Mouse (Mus musculus) small intestine, adult 2 months (tissue): ENCODE data around the gene Jagn1. TPM values are rescaled to one million over a fixed set of nuclear protein-coding genes. Genes with fewer than 3 reads are reported as not detected.

Experiments
- H3K27ac ChIP-seq: fragments of 200-500 bp; 2 replicates; pipeline ENCODE4 v1.5.1; 2012; ENCODE audit warnings: low read depth, low read length, control low read depth, inconsistent platforms; ENCODE audit not compliant: insufficient read depth
- H3K27me3 ChIP-seq: fragments of 200-500 bp; 2 replicates; pipeline ENCODE4 v1.6.1; 2012; ENCODE audit warnings: mild to moderate bottlenecking, moderate library complexity, low read length, inconsistent platforms; ENCODE audit not compliant: control insufficient read depth, insufficient read depth
- H3K36me3 ChIP-seq: fragments of 200-500 bp; 2 replicates; pipeline ENCODE4 v1.6.1; 2012; ENCODE audit warnings: mild to moderate bottlenecking, low read length, control low read depth, inconsistent platforms; ENCODE audit not compliant: control insufficient read depth, insufficient read depth
- H3K4me1 ChIP-seq: fragments of 200-500 bp; 2 replicates; pipeline ENCODE4 v1.6.1; 2012; ENCODE audit warnings: low read length, inconsistent platforms, mixed read lengths; ENCODE audit not compliant: control insufficient read depth, insufficient read depth, insufficient read length
- H3K4me3 ChIP-seq: fragments of 200-500 bp; 2 replicates; pipeline ENCODE4 v1.5.1; 2012; ENCODE audit warnings: low read depth, mild to moderate bottlenecking, control low read depth, inconsistent platforms, low read length, moderate library complexity
- CTCF ChIP-seq: fragments of 200-500 bp; IDR thresholded peaks from 2 replicates; pipeline ENCODE4 v1.5.1; 2012; ENCODE audit warnings: low read depth, mild to moderate bottlenecking, control low read depth, inconsistent platforms, low read length, moderate library complexity, mixed read lengths; ENCODE audit not compliant: insufficient replicate concordance, insufficient read length; ENCODE audit errors: extremely low read depth
- POLR2A ChIP-seq: fragments of 200-500 bp; IDR thresholded peaks from 2 replicates; pipeline ENCODE4 v1.6.1; 2012; ENCODE audit warnings: low read depth, mild to moderate bottlenecking, control low read depth, inconsistent platforms, low read length, moderate library complexity
- WGBS: fragments of 180-500 bp; shearing (Covaris S2); methylation state at CpG from one replicate; pipeline ENCODE4 v1.1.7; 2018; 5-methylcytosine and 5-hydroxymethylcytosine counted together
- polyA plus RNA-seq: library from polyadenylated mRNA; depleted of rRNA; stranded (reverse); fragments of >200 nt; gene quantifications from 2 replicates; pipeline ENCODE4 v1.2.3, GENCODE M21; 2012; rRNA removed

Jagn1 gene
- 36.9 and 39.4 TPM in 2 replicates for polyA plus RNA-seq

- no peak for TF ChIP-seq CTCF
- peak; percentile 83 for TF ChIP-seq POLR2A
Observed at GRCm38 (mm10) chr6:113442442-113443090, at the start of gene Jagn1. Gene Jagn1 (plus strand): TSS chr6:113442569.

GRCm38 (mm10) chr6:113393951-113394350 is 48.4 kb upstream of the Jagn1 start:
- no peak overlapping the region for H3K4me3 ChIP-seq
- H3K27ac ChIP-seq, result no peak overlapping the region
- no peaks in the 10 kb centered on the region for H3K27me3 ChIP-seq
- H3K36me3 ChIP-seq, result peaks cover 30% of the 10 kb centered on the region
- WGBS, result 79% methylated on average over 6 of the region's 6 CpGs
- H3K4me1 ChIP-seq, result peaks cover 22% of the 10 kb centered on the region
- no peak for TF ChIP-seq CTCF

More at GRCm38 (mm10) chr6:113442442-113443090, at the start of gene Jagn1:
- Histone ChIP-seq H3K27me3 (no peaks in the 10 kb centered on the region), H3K36me3 (peaks cover 6% of the 10 kb centered on the region), H3K4me3 (peak within 1 kb of the TSS; percentile 90), H3K27ac (peak within 1 kb of the TSS; percentile 3; the same call in 1 of the 2 replicates), H3K4me1 (peaks cover 13% of the 10 kb centered on the region; the same call in 1 of the 2 replicates)
- WGBS, result 0% methylated on average over 45 of the region's 45 CpGs

- TF ChIP-seq CTCF, result no peak
- TF ChIP-seq POLR2A, result no peak
- no peak overlapping the region for H3K27ac ChIP-seq
- H3K4me1 ChIP-seq, result peaks cover 22% of the 10 kb centered on the region
- H3K36me3 ChIP-seq, result peaks cover 24% of the 10 kb centered on the region
- WGBS, result 93% methylated on average over 11 of the region's 11 CpGs
- no peaks in the 10 kb centered on the region for H3K27me3 ChIP-seq
- no peak overlapping the region for H3K4me3 ChIP-seq
Observed at GRCm38 (mm10) chr6:113394811-113395210, 47.6 kb upstream of the Jagn1 start.

- Histone ChIP-seq H3K27me3 (no peaks in the 10 kb centered on the region), H3K4me1 (peaks cover 20% of the 10 kb centered on the region), H3K36me3 (peaks cover 23% of the 10 kb centered on the region), H3K4me3 (no peak overlapping the region), H3K27ac (no peak overlapping the region)
- 95% methylated on average over 6 of the region's 6 CpGs for WGBS
- TF ChIP-seq POLR2A (no peak), CTCF (no peak)
Observed at GRCm38 (mm10) chr6:113395501-113395900, 46.9 kb upstream of the Jagn1 start.

GRCm38 (mm10) chr6:113396270-113397030 is 45.9 kb upstream of the Jagn1 start:
- TF ChIP-seq POLR2A (no peak), CTCF (no peak)
- Histone ChIP-seq H3K36me3 (peaks cover 23% of the 10 kb centered on the region), H3K27ac (peak overlapping the region; percentile 62), H3K4me1 (peaks cover 16% of the 10 kb centered on the region), H3K27me3 (no peaks in the 10 kb centered on the region), H3K4me3 (no peak overlapping the region)
- WGBS, result 37% methylated on average over 10 of the region's 10 CpGs

- Histone ChIP-seq H3K27ac (no peak overlapping the region), H3K36me3 (peaks cover 27% of the 10 kb centered on the region), H3K4me1 (peaks cover 2% of the 10 kb centered on the region; the same call in 1 of the 2 replicates), H3K4me3 (no peak overlapping the region), H3K27me3 (no peaks in the 10 kb centered on the region)
- TF ChIP-seq CTCF (no peak), POLR2A (no peak)
- 95% methylated on average over 13 of the region's 13 CpGs for WGBS
Observed at GRCm38 (mm10) chr6:113402094-113402493, 40.3 kb upstream of the Jagn1 start.

- 60% methylated on average over 12 of the region's 12 CpGs for WGBS
- no peak overlapping the region for H3K27ac ChIP-seq
- H3K4me3 ChIP-seq, result no peak overlapping the region
- H3K27me3 ChIP-seq, result no peaks in the 10 kb centered on the region
- no peak for TF ChIP-seq POLR2A
- no peak for TF ChIP-seq CTCF
- peaks cover 2% of the 10 kb centered on the region; the same call in 1 of the 2 replicates for H3K4me1 ChIP-seq
- H3K36me3 ChIP-seq, result peaks cover 29% of the 10 kb centered on the region
Observed at GRCm38 (mm10) chr6:113404649-113405448, 37.5 kb upstream of the Jagn1 start.
